Mouse (Mus musculus): ENCODE data around the gene Cdc42bpg.
"Not testable (repeated sequence)": the region's sequence is repeated elsewhere in the genome, so short reads cannot be mapped to it uniquely, and the experiment has no call there.

Cdc42bpg gene

DNA sequence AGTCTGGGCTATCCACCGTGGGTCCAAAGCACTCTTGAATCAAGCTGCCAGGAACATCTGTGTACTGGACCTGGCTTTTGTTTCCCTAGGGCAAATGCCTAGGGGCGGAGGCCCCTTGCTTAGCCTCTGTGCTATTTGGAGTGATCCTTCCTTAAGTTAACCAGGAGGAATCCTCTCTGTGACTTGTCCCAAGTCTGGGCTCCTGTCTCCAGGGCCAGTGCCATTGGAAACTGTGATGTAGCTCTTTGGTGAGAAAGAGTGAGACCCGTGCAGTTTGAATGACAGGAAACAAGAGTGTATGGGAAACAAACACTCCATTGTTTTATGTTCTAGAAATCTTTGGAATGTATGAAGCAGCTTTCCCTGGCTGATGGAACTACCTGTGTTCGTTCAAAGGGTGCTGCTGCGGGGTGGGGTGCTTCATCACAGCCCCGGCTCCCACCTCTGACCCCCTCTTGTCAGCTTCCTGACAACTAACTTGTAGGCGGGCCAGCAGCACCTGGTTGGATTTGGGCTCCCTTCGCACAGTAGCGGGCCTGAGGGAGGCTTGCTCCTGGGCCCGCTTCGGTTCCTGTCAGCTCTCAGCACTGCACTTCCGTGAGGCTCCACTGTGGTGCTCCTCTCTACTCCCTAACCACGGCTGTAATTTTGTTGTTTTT, 17.9 kb upstream of the Cdc42bpg start:
- H3K9me3 ChIP-seq (ENCODE audit: low read length) = no peaks in the 10 kb centered on the region
- peaks cover 93% of the 10 kb centered on the region for H3K36me3 ChIP-seq (ENCODE audit: insufficient read depth, low read length)
- no peak for TF ChIP-seq POU5F1 (IDR thresholded peaks at IDR 0.05; ENCODE audit: borderline replicate concordance, low read length)
- TF ChIP-seq NANOG (IDR thresholded peaks at IDR 0.05; ENCODE audit: borderline replicate concordance, low read length) = no peak
- TF ChIP-seq CTCF (conservative IDR thresholded peaks at IDR 0.05; ENCODE audit: low read length) = no peak
- no peaks in the 10 kb centered on the region for H3K27me3 ChIP-seq (ENCODE audit: insufficient read depth, low read length)
- H3K4me1 ChIP-seq (replicated peaks; ENCODE audit: low read depth, low read length) = peaks cover 95% of the 10 kb centered on the region
- H3K4me3 ChIP-seq (replicated peaks; ENCODE audit: low read length) = peak overlapping the region; percentile 29; the same call in 1 of the 2 replicates

DNA sequence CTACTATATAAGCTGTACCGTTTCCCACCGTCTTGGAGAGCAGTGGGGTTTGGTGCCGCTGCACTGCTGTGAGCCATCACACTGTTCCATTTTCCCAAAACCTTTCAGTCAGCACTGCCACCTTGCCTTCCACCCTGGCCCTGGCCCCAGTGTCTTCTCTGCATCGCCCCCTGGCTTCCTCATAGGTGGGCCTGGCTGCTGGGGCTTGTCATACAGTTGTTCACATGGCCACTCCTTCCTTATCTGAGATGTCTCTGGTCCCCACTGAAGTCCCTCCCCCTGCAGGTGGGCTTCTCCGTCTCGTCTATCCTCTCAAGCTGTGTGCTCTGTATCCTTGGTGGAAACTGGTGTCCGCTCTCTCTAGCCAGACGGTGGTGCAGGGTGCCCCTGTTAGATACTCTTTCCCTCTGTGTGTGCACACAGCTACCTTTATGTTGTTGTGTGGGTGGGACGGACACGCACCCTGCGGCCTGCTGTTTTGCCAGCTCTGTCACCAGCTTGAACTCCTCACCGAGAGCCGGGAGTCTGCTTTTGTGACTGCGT, 16.5 kb upstream of the Cdc42bpg start:
- peak overlapping the region; percentile 29; the same call in 1 of the 2 replicates for H3K4me3 ChIP-seq (replicated peaks; ENCODE audit: low read length)
- TF ChIP-seq POU5F1 (IDR thresholded peaks at IDR 0.05; ENCODE audit: borderline replicate concordance, low read length) (no peak), CTCF (conservative IDR thresholded peaks at IDR 0.05; ENCODE audit: low read length) (no peak)
- H3K9me3 ChIP-seq (ENCODE audit: low read length) = no peaks in the 10 kb centered on the region
- peaks cover 94% of the 10 kb centered on the region for H3K4me1 ChIP-seq (replicated peaks; ENCODE audit: low read depth, low read length)
- H3K36me3 ChIP-seq (ENCODE audit: insufficient read depth, low read length) = peaks cover 93% of the 10 kb centered on the region
- no peaks in the 10 kb centered on the region for H3K27me3 ChIP-seq (ENCODE audit: insufficient read depth, low read length)

DNA sequence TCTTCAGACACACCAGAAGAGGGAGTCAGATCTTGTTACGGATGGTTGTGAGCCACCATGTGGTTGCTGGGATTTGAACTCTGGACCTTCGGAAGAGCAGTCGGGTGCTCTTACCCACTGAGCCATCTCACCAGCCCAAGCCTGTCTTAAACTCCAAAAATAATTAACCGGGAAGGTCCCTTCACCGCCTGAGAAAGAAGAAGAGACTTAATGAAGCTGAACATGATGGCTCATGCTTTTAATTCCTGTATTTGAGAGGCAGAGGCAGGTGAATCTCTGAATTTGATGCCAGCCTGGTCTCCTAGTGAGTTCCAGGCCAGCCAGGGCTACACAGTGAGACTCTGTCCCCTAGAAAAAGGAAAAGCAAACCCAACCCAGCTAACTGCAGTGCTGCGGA, 15.5 kb upstream of the Cdc42bpg start:
- peaks cover 94% of the 10 kb centered on the region for H3K4me1 ChIP-seq (replicated peaks; ENCODE audit: low read depth, low read length)
- H3K9me3 ChIP-seq (ENCODE audit: low read length); H3K4me3 ChIP-seq (replicated peaks; ENCODE audit: low read length); H3K27me3 ChIP-seq (ENCODE audit: insufficient read depth, low read length): not testable (repeated sequence)
- H3K36me3 ChIP-seq (ENCODE audit: insufficient read depth, low read length) = peaks cover 93% of the 10 kb centered on the region

DNA sequence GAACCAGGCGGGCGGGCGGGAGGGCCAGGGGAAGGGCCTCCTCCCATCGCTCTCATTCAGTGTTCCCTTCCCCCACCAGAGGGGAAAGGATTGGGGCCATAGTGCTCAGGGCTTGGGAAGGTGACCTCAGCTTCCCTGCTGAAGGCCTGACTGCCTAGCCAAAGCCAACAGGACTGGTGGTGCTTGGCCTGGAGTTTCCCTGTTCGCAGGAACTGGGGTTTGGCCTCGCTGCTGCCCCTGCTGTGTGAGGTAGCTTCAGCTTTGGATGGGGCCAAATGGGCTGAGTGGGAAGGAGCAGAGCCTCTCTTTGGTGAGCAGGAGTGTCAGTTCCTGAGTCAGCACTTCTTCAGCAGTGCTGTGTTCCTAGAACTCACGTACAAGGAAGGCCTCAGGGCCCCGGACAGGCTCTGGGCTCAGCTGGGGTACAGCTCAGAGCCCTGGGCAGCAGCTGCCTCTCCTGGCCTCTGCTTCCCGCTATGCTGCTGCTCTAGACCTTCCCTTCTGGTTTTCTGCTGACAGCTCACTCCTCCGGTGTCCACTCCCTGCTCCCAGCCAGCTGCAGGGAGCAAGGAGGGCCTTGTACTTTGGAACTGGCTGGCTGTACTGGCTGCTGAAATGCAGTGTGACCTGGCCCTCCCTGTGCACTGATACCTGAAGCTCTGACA, 15.0 kb upstream of the Cdc42bpg start:
- no peaks in the 10 kb centered on the region for H3K9me3 ChIP-seq (ENCODE audit: low read length)
- peaks cover 94% of the 10 kb centered on the region for H3K4me1 ChIP-seq (replicated peaks; ENCODE audit: low read depth, low read length)
- H3K36me3 ChIP-seq (ENCODE audit: insufficient read depth, low read length) = peaks cover 93% of the 10 kb centered on the region
- H3K27me3 ChIP-seq (ENCODE audit: insufficient read depth, low read length) = no peaks in the 10 kb centered on the region
- peak overlapping the region; percentile 46 for H3K4me3 ChIP-seq (replicated peaks; ENCODE audit: low read length)
- TF ChIP-seq POU5F1 (IDR thresholded peaks at IDR 0.05; ENCODE audit: borderline replicate concordance, low read length) = no peak
- no peak for TF ChIP-seq CTCF (conservative IDR thresholded peaks at IDR 0.05; ENCODE audit: low read length)
- TF ChIP-seq NANOG (IDR thresholded peaks at IDR 0.05; ENCODE audit: borderline replicate concordance, low read length) = no peak

DNA sequence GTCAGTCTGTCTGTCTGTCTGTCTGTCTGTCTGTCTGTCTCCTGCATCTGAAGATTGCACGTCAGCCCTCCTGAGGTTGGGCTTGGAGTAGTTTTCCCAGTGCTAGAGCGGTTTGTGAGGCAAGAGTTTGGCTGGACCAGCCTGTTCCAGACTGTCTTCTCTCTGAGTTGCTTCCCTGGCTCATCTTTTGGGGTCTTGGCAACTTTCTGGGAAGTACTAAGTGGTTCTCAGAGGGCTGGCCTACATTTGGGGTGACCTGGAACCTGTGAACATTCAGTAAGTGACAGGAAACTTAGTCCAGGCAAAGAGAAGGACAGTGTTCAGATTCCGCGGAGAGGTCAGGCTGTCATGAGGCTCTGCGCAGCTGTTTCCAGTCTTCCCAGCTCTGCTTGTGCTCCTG, 14.0 kb upstream of the Cdc42bpg start:
- Histone ChIP-seq H3K4me3 (replicated peaks; ENCODE audit: low read length) (no peak overlapping the region), H3K4me1 (replicated peaks; ENCODE audit: low read depth, low read length) (peaks cover 94% of the 10 kb centered on the region), H3K27me3 (ENCODE audit: insufficient read depth, low read length) (no peaks in the 10 kb centered on the region), H3K9me3 (ENCODE audit: low read length) (no peaks in the 10 kb centered on the region), H3K36me3 (ENCODE audit: insufficient read depth, low read length) (peaks cover 93% of the 10 kb centered on the region)
- TF ChIP-seq NANOG (IDR thresholded peaks at IDR 0.05; ENCODE audit: borderline replicate concordance, low read length) = no peak
- no peak for TF ChIP-seq CTCF (conservative IDR thresholded peaks at IDR 0.05; ENCODE audit: low read length)
- TF ChIP-seq POU5F1 (IDR thresholded peaks at IDR 0.05; ENCODE audit: borderline replicate concordance, low read length) = no peak

DNA sequence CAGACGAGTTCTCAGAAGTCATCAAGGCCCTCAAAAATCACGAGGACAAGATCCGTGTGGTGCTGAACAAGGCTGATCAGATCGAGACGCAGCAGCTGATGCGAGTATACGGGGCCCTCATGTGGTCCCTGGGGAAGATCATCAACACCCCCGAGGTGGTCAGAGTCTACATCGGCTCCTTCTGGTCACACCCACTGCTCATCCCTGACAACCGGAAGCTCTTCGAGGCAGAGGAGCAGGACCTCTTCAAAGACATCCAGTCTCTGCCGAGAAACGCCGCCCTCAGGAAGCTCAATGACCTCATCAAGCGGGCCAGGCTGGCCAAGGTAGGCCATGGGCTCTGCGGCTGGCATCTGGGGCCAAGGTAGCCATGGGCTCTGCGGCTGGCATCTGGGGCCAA, 12.0 kb upstream of the Cdc42bpg start:
- H3K4me3 ChIP-seq (replicated peaks; ENCODE audit: low read length) = 0 out of 2 replicates have a peak overlapping the region, but pooled peaks have one; percentile 13
- H3K36me3 ChIP-seq (ENCODE audit: insufficient read depth, low read length) = peaks cover 93% of the 10 kb centered on the region
- TF ChIP-seq POU5F1 (IDR thresholded peaks at IDR 0.05; ENCODE audit: borderline replicate concordance, low read length) = no peak
- no peak for TF ChIP-seq CTCF (conservative IDR thresholded peaks at IDR 0.05; ENCODE audit: low read length)
- no peak for TF ChIP-seq NANOG (IDR thresholded peaks at IDR 0.05; ENCODE audit: borderline replicate concordance, low read length)
- H3K4me1 ChIP-seq (replicated peaks; ENCODE audit: low read depth, low read length) = peaks cover 95% of the 10 kb centered on the region
- no peaks in the 10 kb centered on the region for H3K9me3 ChIP-seq (ENCODE audit: low read length)
- H3K27me3 ChIP-seq (ENCODE audit: insufficient read depth, low read length) = no peaks in the 10 kb centered on the region

DNA sequence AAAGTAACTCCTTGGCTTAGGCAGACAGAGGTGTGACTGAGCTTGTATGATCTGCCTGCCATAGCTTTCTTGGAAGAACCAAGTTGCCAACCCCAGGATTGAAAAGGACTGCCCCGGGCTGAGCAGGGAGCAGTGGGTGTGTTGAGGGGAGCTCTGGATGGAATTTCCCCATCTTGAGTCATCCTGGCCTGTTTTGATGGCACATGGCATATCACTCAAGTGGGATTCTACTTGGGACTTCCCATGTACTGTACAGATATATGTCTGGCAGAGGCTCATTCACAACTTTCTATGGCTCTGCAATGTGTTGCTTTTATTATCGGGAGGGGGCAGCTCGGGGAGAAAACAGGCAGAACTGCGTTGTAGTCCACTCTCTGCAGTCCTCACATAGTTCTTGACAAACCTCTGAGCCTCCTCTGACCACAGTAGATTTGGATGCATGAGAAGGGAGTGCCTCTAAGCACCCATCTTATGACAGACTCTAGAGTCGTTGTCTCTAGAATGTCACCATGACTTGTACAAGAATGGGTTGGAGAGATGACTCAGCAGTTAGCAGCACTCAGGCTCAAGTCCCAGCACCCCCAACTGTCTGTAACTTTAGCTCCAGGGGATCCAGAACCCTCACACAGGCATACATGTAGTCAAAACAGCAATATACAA, 9.6 kb upstream of the Cdc42bpg start:
- H3K9me3 ChIP-seq (ENCODE audit: low read length) = no peaks in the 10 kb centered on the region
- peaks cover 87% of the 10 kb centered on the region for H3K36me3 ChIP-seq (ENCODE audit: insufficient read depth, low read length)
- no peak overlapping the region; the same call in 1 of the 2 replicates for H3K4me3 ChIP-seq (replicated peaks; ENCODE audit: low read length)
- no peaks in the 10 kb centered on the region for H3K27me3 ChIP-seq (ENCODE audit: insufficient read depth, low read length)
- H3K4me1 ChIP-seq (replicated peaks; ENCODE audit: low read depth, low read length) = peaks cover 97% of the 10 kb centered on the region
- TF ChIP-seq CTCF (conservative IDR thresholded peaks at IDR 0.05; ENCODE audit: low read length) (no peak), POU5F1 (IDR thresholded peaks at IDR 0.05; ENCODE audit: borderline replicate concordance, low read length) (no peak), NANOG (IDR thresholded peaks at IDR 0.05; ENCODE audit: borderline replicate concordance, low read length) (no peak)

DNA sequence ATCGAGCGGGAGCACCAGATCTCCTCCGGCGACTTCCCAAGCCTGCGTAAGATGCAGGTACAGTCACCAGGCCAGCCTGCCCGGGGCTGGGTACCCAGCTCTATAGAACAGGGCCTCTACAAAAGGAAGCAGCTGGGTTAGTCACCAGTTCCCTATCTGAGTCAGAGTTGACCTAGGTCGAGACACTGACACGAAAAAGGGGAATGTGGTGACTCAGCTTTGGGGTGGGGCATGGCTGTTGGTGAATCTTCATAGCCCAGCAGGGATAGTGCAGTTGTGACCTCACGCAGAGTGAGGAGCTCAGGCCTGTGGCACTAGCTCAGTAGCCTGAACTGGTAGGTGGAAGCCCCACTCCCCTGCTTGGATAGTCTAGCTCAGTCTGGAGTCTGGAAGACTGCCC, 8.6 kb upstream of the Cdc42bpg start:
- Histone ChIP-seq H3K36me3 (ENCODE audit: insufficient read depth, low read length) (peaks cover 77% of the 10 kb centered on the region), H3K9me3 (ENCODE audit: low read length) (no peaks in the 10 kb centered on the region), H3K27me3 (ENCODE audit: insufficient read depth, low read length) (no peaks in the 10 kb centered on the region), H3K4me1 (replicated peaks; ENCODE audit: low read depth, low read length) (peaks cover 97% of the 10 kb centered on the region), H3K4me3 (replicated peaks; ENCODE audit: low read length) (no peak overlapping the region)
- TF ChIP-seq NANOG (IDR thresholded peaks at IDR 0.05; ENCODE audit: borderline replicate concordance, low read length) (no peak), CTCF (conservative IDR thresholded peaks at IDR 0.05; ENCODE audit: low read length) (no peak), POU5F1 (IDR thresholded peaks at IDR 0.05; ENCODE audit: borderline replicate concordance, low read length) (no peak)

Data from E14TG2a.4 (cell line).